Mouse (Mus musculus) thymus, postnatal 25 days (tissue): ENCODE results near the gene Ropn1l.

Experiments
- DNase-seq: peaks from one replicate; pipeline ENCODE4 v3.0.0; 2022

Gene Ropn1l

GRCm38 (mm10) chr15:31402200-31402892 is 51.2 kb downstream of the Ropn1l start:
- DNase-seq, result no peak

- no peak for DNase-seq
These were observed 52.6 kb downstream of the Ropn1l start for GRCm38 (mm10) chr15:31400974-31401373.

- no peak for DNase-seq
These were observed 54.8 kb downstream of the Ropn1l start for GRCm38 (mm10) chr15:31398769-31399168.

- DNase-seq, result no peak
These were observed 56.2 kb downstream of the Ropn1l start for GRCm38 (mm10) chr15:31397379-31397778.

- DNase-seq, result no peak
These were observed 56.8 kb downstream of the Ropn1l start for GRCm38 (mm10) chr15:31396755-31397154.

GRCm38 (mm10) chr15:31395986-31396385 is 57.6 kb downstream of the Ropn1l start:
- no peak for DNase-seq

- no peak for DNase-seq
These were observed 60.1 kb downstream of the Ropn1l start for GRCm38 (mm10) chr15:31393402-31393801.

GRCm38 (mm10) chr15:31392705-31393104 is 60.8 kb downstream of the Ropn1l start:
- no peak for DNase-seq

GRCm38 (mm10) chr15:31392135-31392534 is 61.4 kb downstream of the Ropn1l start:
- DNase-seq, result no peak
